Mouse (Mus musculus) heart, postnatal 14 days (tissue): ENCODE data around the gene Cdr2. TPM values are rescaled to one million over a fixed set of nuclear protein-coding genes. Genes with fewer than 3 reads are reported as not detected.
"Not testable (repeated sequence)": the region's sequence is repeated elsewhere in the genome, so short reads cannot be mapped to it uniquely, and the experiment has no call there.

Source experiments
- DNase-seq, 2 experiments: peaks; one replicate each; pipeline ENCODE4 v3.0.0; 2021 to 2022
- intact Hi-C: fragments of 180-260 bp; cut with DNase I; formaldehyde crosslinking; loops from one replicate; pipeline ENCODE4 v1.15.1; 2025
- total RNA-seq, 2 experiments: library from RNA; stranded (reverse); gene quantifications; 2 replicates each; pipeline ENCODE4 v1.2.3; 2021

Cdr2 gene
- total RNA-seq, 2 experiments from 2014 or later = 24.1 to 24.8 TPM

GRCm38 (mm10) chr7:120980041-120980440 lies 2.1 kb downstream of the Cdr2 start:
- DNase-seq = no peak
- intact Hi-C loops = loop anchor here (5.0 kb wide), 1 partner anchor 52 kb away; the partner anchor contains the start of gene Mettl9

GRCm38 (mm10) chr7:120977063-120977462 lies 5.0 kb downstream of the Cdr2 start:
- DNase-seq = peak; percentile 56 to 65
- intact Hi-C loops = no loop called here

- DNase-seq = no peak
- intact Hi-C loops = no loop called here
These were observed 8.1 kb downstream of the Cdr2 start for GRCm38 (mm10) chr7:120974001-120974400.

GRCm38 (mm10) chr7:120972471-120972870 lies 9.6 kb downstream of the Cdr2 start:
- intact Hi-C loops, DNase-seq: not testable (repeated sequence)

- no peak for DNase-seq
- intact Hi-C loops = no loop called here
These were observed 12.0 kb downstream of the Cdr2 start for GRCm38 (mm10) chr7:120970112-120970511.

- DNase-seq = no peak
- intact Hi-C loops = no loop called here
These were observed 12.9 kb downstream of the Cdr2 start for GRCm38 (mm10) chr7:120969221-120969620.

GRCm38 (mm10) chr7:120963126-120963525 lies 19.0 kb downstream of the Cdr2 start:
- intact Hi-C loops = no loop called here
- DNase-seq = no peak

- DNase-seq = no peak
- intact Hi-C loops = no loop called here
These were observed 20.2 kb downstream of the Cdr2 start for GRCm38 (mm10) chr7:120961893-120962292.

GRCm38 (mm10) chr7:120960601-120961000 lies 21.5 kb downstream of the Cdr2 start:
- intact Hi-C loops = no loop called here
- no peak for DNase-seq

- DNase-seq = no peak
- intact Hi-C loops = no loop called here
These were observed 22.0 kb downstream of the Cdr2 start for GRCm38 (mm10) chr7:120960116-120960515.

GRCm38 (mm10) chr7:120953591-120953990 lies 28.5 kb downstream of the Cdr2 start:
- DNase-seq, intact Hi-C loops: not testable (repeated sequence)

GRCm38 (mm10) chr7:120943936-120944509 lies 38.1 kb downstream of the Cdr2 start:
- intact Hi-C loops = no loop called here
- no peak for DNase-seq

- intact Hi-C loops = no loop called here
- no peak for DNase-seq
These were observed 39.6 kb downstream of the Cdr2 start for GRCm38 (mm10) chr7:120942506-120942905.

GRCm38 (mm10) chr7:120941214-120941613 lies 40.9 kb downstream of the Cdr2 start:
- intact Hi-C loops = no loop called here
- DNase-seq = no peak

- no peak for DNase-seq
- intact Hi-C loops = no loop called here
These were observed 41.8 kb downstream of the Cdr2 start for GRCm38 (mm10) chr7:120940343-120940742.

- intact Hi-C loops = no loop called here
- no peak for DNase-seq
These were observed 43.9 kb downstream of the Cdr2 start for GRCm38 (mm10) chr7:120938206-120938605.

GRCm38 (mm10) chr7:120936522-120936921 lies 45.6 kb downstream of the Cdr2 start:
- intact Hi-C loops = loop anchor here (2.0 kb wide), 1 partner anchor 46 kb away; the partner anchor contains the start of genes Cdr2 and Mfsd13b
- no peak for DNase-seq

GRCm38 (mm10) chr7:120934716-120935115 lies 47.4 kb downstream of the Cdr2 start:
- intact Hi-C loops = loop anchor here (1.0 kb wide), 1 partner anchor 130 kb away; no protein-coding TSS in a partner anchor
- peak; percentile 62 to 77 for DNase-seq

- intact Hi-C loops = loop anchor here (1.0 kb wide), 2 partner anchors 131 to 187 kb away; no protein-coding TSS in a partner anchor
- no peak for DNase-seq
These were observed 48.4 kb downstream of the Cdr2 start for GRCm38 (mm10) chr7:120933680-120934195.

GRCm38 (mm10) chr7:120933110-120933509 lies 49.0 kb downstream of the Cdr2 start:
- DNase-seq = no peak

GRCm38 (mm10) chr7:120918526-120918962 lies 63.6 kb downstream of the Cdr2 start:
- intact Hi-C loops = loop anchor here (5.0 to 10.0 kb wide), 2 partner anchors 244 to 281 kb away; partner anchors contain the start of genes Mosmo, Pdzd9 and Uqcrc2

More at GRCm38 (mm10) chr7:120933110-120933509, 49.0 kb downstream of the Cdr2 start:
- intact Hi-C loops = loop anchor here (1.0 kb wide), 1 partner anchor 187 kb away; no protein-coding TSS in a partner anchor

More at GRCm38 (mm10) chr7:120918526-120918962, 63.6 kb downstream of the Cdr2 start:
- peak; percentile 50 to 57 for DNase-seq
